Mouse (Mus musculus): ENCODE results near the gene Masp1. TPM values are rescaled to one million over a fixed set of nuclear protein-coding genes. Genes with fewer than 3 reads are reported as not detected.

The Masp1 gene
- polyA plus RNA-seq (2012; rRNA removed): 43.0 and 45.4 TPM in 2 replicates

GRCm38 (mm10) chr16:23520235-23520871, at the start of gene Masp1, which contains the start of gene Rtp4:
TSS of gene Masp1 (minus strand) at chr16:23520815.
TSS of gene Rtp4 (plus strand) at chr16:23520291.

GRCm38 (mm10) chr16:23428647-23429319, 91.8 kb downstream of the Masp1 start, which contains the start of gene Rtp1:
TSS of gene Rtp1 (plus strand) at chr16:23429133.

Other genes starting within 250 kb of the Masp1 start
- 0.21 and 0.23 TPM in 2 replicates for gene Rtp1, start 91.7 kb downstream of the Masp1 start, polyA plus RNA-seq (2012; rRNA removed)
- 7.2 and 9.8 TPM in 2 replicates for gene Rtp4, start 524 bp downstream of the Masp1 start, polyA plus RNA-seq (2012; rRNA removed)

All from central nervous system, embryonic 18 days (tissue).